Mouse (Mus musculus) bone marrow macrophage, adult 2 months (primary cell): ENCODE data around the gene Ube4b.

ENCODE experiments used
- CTCF ChIP-seq: IDR thresholded peaks from 2 replicates; pipeline ENCODE4 v1.5.1; 2012; ENCODE audit warnings: low read depth, mild to moderate bottlenecking, low read length, moderate library complexity
- POLR2A ChIP-seq: IDR thresholded peaks from 2 replicates; pipeline ENCODE4 v1.6.1; 2012; ENCODE audit warnings: mild to moderate bottlenecking, low read depth, low read length, borderline replicate concordance

DNA sequence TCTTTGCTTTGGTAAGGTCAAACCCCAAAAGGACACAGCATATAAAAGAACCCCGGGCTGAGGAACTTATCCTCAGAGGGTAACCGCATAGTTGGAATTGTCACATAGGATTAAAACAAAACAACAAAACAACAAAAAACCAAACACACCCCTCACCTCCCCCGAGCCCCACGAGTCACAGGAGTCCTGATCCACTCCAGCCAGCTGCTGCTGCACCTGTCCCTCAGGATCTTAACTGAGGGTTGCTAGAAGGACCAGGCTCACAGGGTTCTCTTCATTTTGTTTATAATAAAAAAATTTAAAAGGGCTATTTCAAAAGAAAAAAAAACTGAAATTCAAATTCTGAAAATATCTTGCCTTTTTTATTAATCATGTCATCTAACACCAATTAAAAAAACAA lies 97.8 kb downstream of the Ube4b start:
- TF ChIP-seq POLR2A (no peak), CTCF (no peak)
